Mouse (Mus musculus): ENCODE data around the gene Atp11c.

DNA sequence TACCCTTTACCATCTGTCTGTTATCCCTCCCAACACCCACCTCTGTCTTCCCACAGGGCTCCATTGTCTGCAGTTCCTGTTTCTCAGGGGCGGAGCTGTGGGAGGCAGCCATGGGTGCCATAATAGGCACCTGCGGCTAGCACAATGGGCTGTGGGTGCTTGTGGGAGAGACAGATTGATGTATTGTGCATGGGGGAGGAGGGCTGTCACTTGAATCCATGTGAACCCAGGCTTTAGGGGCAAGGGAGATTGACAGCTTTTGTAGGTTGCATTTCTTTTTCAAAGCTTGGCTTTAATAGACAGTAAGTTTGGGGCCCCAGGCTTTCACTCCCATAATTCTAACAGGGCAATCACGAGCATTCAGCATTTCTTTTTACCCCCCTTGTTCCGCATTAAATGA lies 48.4 kb downstream of the Atp11c start:
- TF ChIP-seq POLR2A (IDR thresholded peaks at IDR 0.05; ENCODE audit: control insufficient read depth, low read depth, low read length) = no peak
- no peak for TF ChIP-seq CTCF (IDR thresholded peaks at IDR 0.05; ENCODE audit: control insufficient read depth, insufficient read depth, insufficient replicate concordance, low read depth, low read length)
